Mouse (Mus musculus) v-Abl transformed pro-B cells (cell line): ENCODE results near the gene Edc3.

Experiments
- in situ Hi-C, 2 experiments: fragments of 400-800 bp; cut with MboI; formaldehyde crosslinking; loops; one replicate each; pipeline ENCODE4 v1.15.1; 2025; ENCODE audit not compliant: unreplicated experiment in 2 of 2

Gene Edc3

GRCm38 (mm10) chr9:57708068-57708719 lies at the start of gene Edc3:
Edc3 (plus strand) TSS chr9:57708540.
- in situ Hi-C loops: no loop called here

- in situ Hi-C loops: loop anchor here (5.0 to 25.0 kb wide), 4 partner anchors 67 to 553 kb away; partner anchors contain the start of genes Islr (in 1 of the 2), Islr2 (in 1 of the 2) and Ubl7 (in 1 of the 2)
Observed at GRCm38 (mm10) chr9:57658970-57659369, 49.4 kb upstream of the Edc3 start.

GRCm38 (mm10) chr9:57659774-57660173 lies 48.6 kb upstream of the Edc3 start:
- in situ Hi-C loops: loop anchor here (5.0 to 25.0 kb wide), 10 partner anchors 67 to 553 kb away; partner anchors contain the start of genes Islr (in 2 of the 2), Islr2 (in 2 of the 2) and Ubl7 (in 1 of the 2)

GRCm38 (mm10) chr9:57660501-57660900 lies 47.8 kb upstream of the Edc3 start:
- in situ Hi-C loops: loop anchor here (5.0 to 25.0 kb wide), 7 partner anchors 87 to 552 kb away; partner anchors contain the start of genes Islr (in 2 of the 2) and Islr2 (in 2 of the 2)

- in situ Hi-C loops: loop anchor here (5.0 to 25.0 kb wide), 7 partner anchors 86 to 551 kb away; partner anchors contain the start of genes Islr (in 2 of the 2) and Islr2 (in 2 of the 2)
Observed at GRCm38 (mm10) chr9:57661552-57661951, 46.8 kb upstream of the Edc3 start.

GRCm38 (mm10) chr9:57664616-57665015 lies 43.7 kb upstream of the Edc3 start:
- in situ Hi-C loops: loop anchor here (5.0 to 25.0 kb wide), 7 partner anchors 83 to 548 kb away; partner anchors contain the start of genes Islr (in 2 of the 2) and Islr2 (in 2 of the 2)

- in situ Hi-C loops: loop anchor here (10.0 to 25.0 kb wide), 4 partner anchors 178 to 546 kb away; partner anchors contain the start of genes Islr (in 2 of the 2) and Islr2 (in 2 of the 2)
Observed at GRCm38 (mm10) chr9:57666536-57666935, 41.8 kb upstream of the Edc3 start.

GRCm38 (mm10) chr9:57667136-57667535 lies 41.2 kb upstream of the Edc3 start:
- in situ Hi-C loops: loop anchor here (10.0 to 25.0 kb wide), 4 partner anchors 178 to 545 kb away; partner anchors contain the start of genes Islr (in 2 of the 2) and Islr2 (in 2 of the 2)

GRCm38 (mm10) chr9:57667817-57668216 lies 40.5 kb upstream of the Edc3 start:
- in situ Hi-C loops: loop anchor here (10.0 to 25.0 kb wide), 4 partner anchors 177 to 544 kb away; partner anchors contain the start of genes Islr (in 2 of the 2) and Islr2 (in 2 of the 2)

- in situ Hi-C loops: loop anchor here (10.0 to 25.0 kb wide), 4 partner anchors 177 to 544 kb away; partner anchors contain the start of genes Islr (in 2 of the 2) and Islr2 (in 2 of the 2)
Observed at GRCm38 (mm10) chr9:57668277-57668676, 40.1 kb upstream of the Edc3 start.

- in situ Hi-C loops: loop anchor here (10.0 to 25.0 kb wide), 4 partner anchors 175 to 543 kb away; partner anchors contain the start of genes Islr (in 2 of the 2) and Islr2 (in 2 of the 2)
Observed at GRCm38 (mm10) chr9:57669566-57669965, 38.8 kb upstream of the Edc3 start.

- in situ Hi-C loops: loop anchor here in 1 of 2 experiments (25.0 kb wide), 1 partner anchor 541 kb away; the partner anchor contains the start of genes Islr and Islr2
Observed at GRCm38 (mm10) chr9:57671037-57671436, 37.3 kb upstream of the Edc3 start.

GRCm38 (mm10) chr9:57671500-57671899 lies 36.8 kb upstream of the Edc3 start:
- in situ Hi-C loops: loop anchor here in 1 of 2 experiments (25.0 kb wide), 1 partner anchor 541 kb away; the partner anchor contains the start of genes Islr and Islr2

GRCm38 (mm10) chr9:57681411-57681810 lies 26.9 kb upstream of the Edc3 start:
- in situ Hi-C loops: loop anchor here in 1 of 2 experiments (25.0 kb wide), 1 partner anchor 444 kb away; the partner anchor contains the start of gene Trcg1

GRCm38 (mm10) chr9:57683520-57683919 lies 24.8 kb upstream of the Edc3 start, which contains the start of gene Cyp1a2:
Cyp1a2 (minus strand) TSS chr9:57683703.
- in situ Hi-C loops: loop anchor here in 1 of 2 experiments (25.0 kb wide), 1 partner anchor 446 kb away; the partner anchor contains the start of gene Trcg1

GRCm38 (mm10) chr9:57686011-57686410 lies 22.3 kb upstream of the Edc3 start:
- in situ Hi-C loops: loop anchor here in 1 of 2 experiments (25.0 kb wide), 1 partner anchor 449 kb away; the partner anchor contains the start of gene Trcg1

- in situ Hi-C loops: loop anchor here in 1 of 2 experiments (25.0 kb wide), 1 partner anchor 450 kb away; the partner anchor contains the start of gene Trcg1
Observed at GRCm38 (mm10) chr9:57687751-57688150, 20.6 kb upstream of the Edc3 start, which contains the start of gene Cyp1a1. Cyp1a1 (plus strand) TSS chr9:57687928.

- in situ Hi-C loops: loop anchor here in 1 of 2 experiments (25.0 kb wide), 1 partner anchor 451 kb away; the partner anchor contains the start of gene Trcg1
Observed at GRCm38 (mm10) chr9:57688158-57688557, 20.2 kb upstream of the Edc3 start.

- in situ Hi-C loops: loop anchor here in 1 of 2 experiments (25.0 kb wide), 1 partner anchor 451 kb away; the partner anchor contains the start of gene Trcg1
Observed at GRCm38 (mm10) chr9:57688606-57689005, 19.7 kb upstream of the Edc3 start.

- in situ Hi-C loops: loop anchor here in 1 of 2 experiments (25.0 kb wide), 1 partner anchor 457 kb away; the partner anchor contains the start of gene Trcg1
Observed at GRCm38 (mm10) chr9:57694108-57694507, 14.2 kb upstream of the Edc3 start.
